Mouse (Mus musculus) brain, embryonic 18.5 days (tissue): ENCODE data around the gene Hoxc13.

Experiments
- DNase-seq: peaks from one replicate; pipeline ENCODE4 v3.0.0-alpha.2; 2012; ENCODE audit warnings: low read depth, low spot score

The Hoxc13 gene

DNA sequence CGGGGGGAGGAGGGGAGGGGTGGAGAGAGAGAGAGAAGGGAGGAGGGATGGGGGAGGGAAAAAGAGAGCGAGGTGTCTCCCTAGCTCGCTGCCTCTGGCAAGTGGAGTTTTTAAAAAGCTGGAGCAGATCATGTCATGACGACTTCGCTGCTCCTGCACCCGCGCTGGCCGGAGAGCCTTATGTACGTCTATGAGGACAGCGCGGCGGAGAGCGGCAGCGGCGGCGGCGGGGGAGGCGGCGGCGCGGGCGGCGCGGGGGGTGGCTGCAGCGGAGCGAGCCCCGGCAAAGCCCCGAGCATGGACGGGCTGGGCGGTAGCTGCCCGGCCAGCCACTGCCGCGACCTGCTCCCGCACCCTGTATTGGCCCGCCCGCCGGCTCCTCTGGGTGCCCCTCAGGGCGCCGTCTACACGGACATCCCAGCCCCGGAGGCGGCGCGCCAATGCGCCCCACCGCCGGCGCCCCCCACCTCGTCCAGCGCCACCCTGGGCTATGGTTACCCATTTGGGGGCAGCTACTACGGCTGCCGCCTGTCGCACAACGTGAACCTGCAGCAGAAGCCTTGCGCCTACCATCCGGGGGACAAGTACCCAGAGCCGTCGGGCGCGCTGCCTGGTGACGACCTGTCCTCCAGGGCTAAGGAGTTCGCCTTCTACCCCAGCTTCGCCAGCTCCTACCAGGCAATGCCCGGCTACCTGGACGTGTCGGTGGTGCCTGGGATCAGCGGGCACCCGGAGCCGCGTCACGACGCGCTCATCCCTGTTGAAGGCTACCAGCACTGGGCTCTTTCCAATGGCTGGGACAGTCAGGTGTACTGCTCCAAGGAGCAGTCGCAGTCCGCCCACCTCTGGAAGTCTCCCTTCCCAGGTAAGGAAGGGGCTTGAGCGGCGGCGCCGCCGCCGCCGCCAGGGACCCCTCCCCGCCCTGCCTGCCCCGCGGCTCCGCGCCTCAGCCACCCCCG is at the start of gene Hoxc13:
Gene Hoxc13, plus strand, starts transcription at position 51 of the 959 bp plus-strand sequence.
- DNase-seq = no peak

GRCm38 (mm10) chr15:102885803-102886202 is 35.1 kb upstream of the Hoxc13 start:
- DNase-seq = no peak

GRCm38 (mm10) chr15:102895115-102895514 is 25.8 kb upstream of the Hoxc13 start:
- DNase-seq = no peak

- DNase-seq = no peak
Observed at GRCm38 (mm10) chr15:102904946-102905345, 16.0 kb upstream of the Hoxc13 start.

GRCm38 (mm10) chr15:102909536-102909935 is 11.4 kb upstream of the Hoxc13 start:
- DNase-seq = no peak

DNA sequence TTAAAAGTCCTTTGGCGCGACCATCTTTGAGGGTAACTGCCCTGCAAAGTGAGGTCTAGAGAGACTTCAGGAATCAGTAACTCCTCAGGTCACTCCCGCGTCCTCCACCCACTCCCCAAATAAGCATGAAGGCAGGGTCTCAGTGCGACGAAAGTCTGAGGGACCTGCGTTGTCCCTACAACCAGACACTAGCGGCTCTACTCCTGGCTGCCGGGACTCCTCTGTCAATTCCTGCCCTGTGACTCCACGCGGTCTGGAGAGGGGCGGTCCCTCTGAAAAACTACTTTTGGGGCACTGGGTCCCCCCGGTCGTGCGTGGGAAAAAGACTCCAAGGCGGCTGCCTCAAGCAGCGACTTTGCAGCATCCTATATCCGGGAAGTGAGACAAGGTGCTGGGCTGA is 10.9 kb upstream of the Hoxc13 start:
- DNase-seq = no peak

GRCm38 (mm10) chr15:102910496-102911095 is 10.3 kb upstream of the Hoxc13 start:
- no peak for DNase-seq

- DNase-seq = no peak
Observed at GRCm38 (mm10) chr15:102913038-102913585, 7.8 kb upstream of the Hoxc13 start.

DNA sequence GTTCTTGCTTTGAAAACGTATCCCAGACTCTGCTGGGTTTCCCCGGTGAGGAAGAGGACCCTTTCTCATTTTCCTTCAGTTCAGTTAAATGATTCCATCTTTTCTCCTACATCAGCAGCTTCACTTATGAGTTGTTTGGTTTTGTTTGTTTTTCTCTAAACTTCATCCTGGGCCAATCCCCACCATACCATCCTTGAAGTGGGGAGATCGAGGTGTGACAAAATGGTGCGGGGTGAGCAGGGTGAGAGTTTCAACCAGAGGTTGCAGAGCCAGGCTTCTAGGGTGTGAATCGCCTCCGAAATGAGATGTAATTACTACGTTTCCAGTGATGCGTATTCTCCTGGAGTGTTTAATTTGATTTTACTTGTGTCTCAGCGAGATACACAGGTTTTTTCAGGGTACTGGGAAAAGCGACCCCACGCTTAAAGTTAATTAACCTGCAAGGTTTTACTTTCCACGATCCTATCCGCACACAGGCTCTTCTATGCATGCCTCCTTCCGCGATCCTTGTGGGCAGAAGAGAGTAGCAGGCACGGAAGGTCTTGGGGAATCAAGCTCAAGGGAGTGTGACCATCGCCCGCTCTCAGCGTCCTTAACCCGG is 2.8 kb upstream of the Hoxc13 start:
- no peak for DNase-seq

GRCm38 (mm10) chr15:102918611-102919265 is 2.2 kb upstream of the Hoxc13 start:
- DNase-seq = no peak

GRCm38 (mm10) chr15:102919336-102920180 is 1.3 kb upstream of the Hoxc13 start:
- DNase-seq = no peak

GRCm38 (mm10) chr15:102920619-102921018 is 284 bp upstream of the Hoxc13 start:
- no peak for DNase-seq

GRCm38 (mm10) chr15:102922012-102922362 is 1.1 kb downstream of the Hoxc13 start:
- DNase-seq = no peak

GRCm38 (mm10) chr15:102922636-102923500 is 2.0 kb downstream of the Hoxc13 start:
- DNase-seq = no peak

DNA sequence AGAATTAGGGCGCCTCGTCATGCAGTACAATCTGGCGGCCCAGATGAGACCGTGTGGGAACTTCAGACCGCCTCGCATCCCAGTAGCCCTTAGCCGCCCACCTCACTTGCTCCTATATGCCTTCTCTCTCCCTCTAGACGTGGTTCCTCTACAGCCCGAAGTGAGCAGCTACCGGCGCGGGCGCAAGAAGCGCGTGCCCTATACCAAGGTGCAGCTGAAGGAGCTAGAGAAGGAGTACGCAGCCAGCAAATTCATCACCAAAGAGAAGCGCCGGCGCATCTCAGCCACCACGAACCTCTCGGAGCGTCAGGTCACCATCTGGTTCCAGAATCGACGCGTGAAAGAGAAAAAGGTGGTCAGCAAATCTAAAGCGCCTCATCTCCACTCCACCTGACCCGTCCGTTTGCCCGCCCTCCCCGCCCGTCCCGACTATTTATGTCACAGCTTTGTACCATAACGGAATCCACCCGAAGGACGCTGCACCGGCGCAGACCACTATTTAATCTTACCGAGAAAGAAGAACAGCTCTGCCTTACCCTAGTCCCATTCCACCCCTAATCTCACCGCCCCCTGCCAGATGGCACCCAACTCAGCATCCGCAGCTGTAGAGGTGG is 6.2 kb downstream of the Hoxc13 start:
- DNase-seq = no peak

GRCm38 (mm10) chr15:102931706-102932358 is 10.9 kb downstream of the Hoxc13 start:
- no peak for DNase-seq

DNA sequence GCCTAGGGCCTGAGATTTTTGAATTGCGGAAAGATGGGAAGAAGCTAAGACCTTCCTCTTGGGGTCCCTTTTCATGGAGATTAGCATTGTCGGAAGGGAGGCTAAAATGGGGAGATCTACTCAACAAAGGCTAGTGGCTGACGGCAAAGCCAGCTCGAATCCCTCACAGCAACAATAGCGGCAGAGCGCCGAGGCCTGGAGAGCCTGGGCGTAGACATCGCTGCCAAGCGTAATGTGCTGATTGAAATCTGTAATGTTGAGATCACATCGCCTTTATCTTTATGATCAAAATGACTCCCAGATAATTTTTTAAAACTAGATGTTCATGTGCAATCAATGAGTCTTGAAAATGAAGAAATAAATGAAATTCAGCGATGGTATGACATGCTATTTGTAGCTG is 13.5 kb downstream of the Hoxc13 start:
- no peak for DNase-seq

DNA sequence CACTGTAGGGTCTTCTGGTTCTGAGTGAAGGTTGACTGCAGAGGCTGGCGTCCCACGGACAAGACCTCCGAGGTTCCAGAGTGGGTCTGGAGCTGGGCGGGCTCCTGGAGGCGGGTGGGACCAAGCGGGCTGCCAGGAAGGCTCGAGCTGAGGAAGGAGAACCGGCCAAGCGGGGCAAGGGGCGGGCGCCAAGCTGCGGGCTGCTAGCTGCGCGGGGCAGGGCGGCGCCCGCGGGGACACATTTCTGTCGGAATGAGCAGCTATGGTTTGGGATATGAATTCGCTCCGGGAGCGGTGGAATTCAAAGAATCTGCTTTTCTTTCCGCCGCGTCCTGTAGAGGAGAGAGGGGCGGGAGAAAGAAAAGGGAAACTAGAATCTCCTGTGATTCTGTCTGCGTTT is 14.0 kb downstream of the Hoxc13 start:
- no peak for DNase-seq
